Mouse (Mus musculus) spleen, postnatal 4 days (tissue): ENCODE results near the gene Smg6.
"Not testable (repeated sequence)": the region's sequence is repeated elsewhere in the genome, so short reads cannot be mapped to it uniquely, and the experiment has no call there.

ENCODE experiments used
- DNase-seq, 2 experiments: peaks; one replicate each; pipeline ENCODE4 v3.0.0; 2022; ENCODE audit warnings: low spot score in 2 of 2

Smg6 gene

DNA sequence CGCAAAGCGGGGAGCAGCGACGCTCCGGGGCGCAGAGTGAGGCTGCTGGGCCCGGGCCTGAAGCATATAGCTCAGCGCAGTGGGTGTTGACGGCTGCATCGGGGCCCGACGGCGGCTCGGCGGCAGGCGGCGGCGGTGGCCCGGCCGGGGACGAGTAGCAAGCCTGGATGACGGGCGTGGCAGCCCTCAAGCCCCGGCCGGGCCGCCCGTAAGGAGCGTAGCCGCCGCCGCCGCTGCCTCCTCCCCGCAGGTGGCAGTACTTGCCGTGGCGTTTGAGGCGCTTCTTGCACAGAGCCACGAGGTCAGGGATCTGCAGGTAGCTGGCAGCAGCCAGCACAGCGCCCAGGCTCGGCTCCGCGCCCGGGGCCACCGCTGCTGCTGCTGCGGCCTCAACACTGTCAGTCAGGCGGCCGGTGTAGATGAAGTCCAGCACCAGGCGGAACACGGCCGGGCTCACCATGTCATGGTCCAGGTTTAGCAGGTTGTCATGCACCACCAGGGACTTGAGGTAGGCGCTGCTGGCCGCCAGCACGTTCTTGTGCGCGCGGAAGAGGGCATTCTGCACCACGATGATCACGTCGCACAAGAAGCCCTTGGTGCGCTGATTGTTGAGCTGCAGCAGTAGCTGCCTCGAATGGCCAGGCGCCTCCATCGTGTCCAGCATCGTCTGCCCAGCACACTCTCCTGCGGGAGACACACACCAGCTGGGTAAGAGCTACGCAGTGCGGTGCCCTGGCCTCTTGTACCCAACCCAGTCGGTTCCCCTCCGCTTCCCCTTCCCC is 241.4 kb downstream of the Smg6 start:
- peak; percentile 39 to 77 for DNase-seq

DNA sequence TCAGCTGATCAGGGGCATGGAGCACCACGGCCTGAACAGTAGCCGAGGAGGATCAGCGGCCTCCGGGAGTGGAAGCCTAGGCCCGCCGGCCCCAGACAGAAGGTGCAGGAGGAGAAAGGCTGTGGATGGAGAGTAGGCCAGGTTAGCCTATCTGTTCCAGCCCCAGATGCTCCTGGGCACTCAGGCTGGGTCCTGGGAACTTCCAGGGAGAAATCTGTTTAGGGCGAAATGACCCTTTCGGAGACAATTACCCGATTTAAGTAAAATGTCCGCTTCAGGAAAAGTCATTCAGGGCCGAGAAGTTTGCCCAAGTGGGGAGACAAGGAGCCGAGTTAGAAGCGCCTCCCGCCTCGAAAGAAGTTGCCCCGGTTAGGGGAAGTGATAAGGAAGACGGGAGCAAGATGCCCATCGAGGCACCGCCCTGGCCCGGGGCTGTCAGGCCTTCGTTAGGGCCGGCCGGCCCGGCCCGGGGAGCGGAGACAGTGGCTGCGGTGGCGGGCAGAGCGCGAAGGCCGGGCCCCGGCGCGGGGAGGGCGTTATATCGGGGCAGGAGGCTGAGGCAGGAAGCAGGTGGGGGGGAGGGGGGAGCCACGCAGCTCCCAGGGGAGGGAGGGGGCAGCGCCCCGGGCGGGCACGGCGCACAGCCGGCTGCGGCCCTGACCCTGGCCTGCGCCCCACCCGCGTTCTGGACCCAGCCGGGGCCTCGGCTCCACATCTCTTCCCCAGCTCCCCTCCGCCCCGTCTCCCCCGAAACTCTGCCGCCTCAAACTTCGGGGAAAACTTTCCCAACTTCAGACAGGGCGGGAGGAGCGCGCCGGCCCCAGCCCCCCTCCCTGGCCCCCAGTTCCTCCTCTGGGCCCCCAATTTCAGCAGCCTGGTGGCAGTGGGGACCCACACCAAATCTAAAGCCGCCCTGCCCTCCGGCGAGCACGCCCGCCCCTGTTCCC is 242.3 kb downstream of the Smg6 start:
- no peak for DNase-seq

DNA sequence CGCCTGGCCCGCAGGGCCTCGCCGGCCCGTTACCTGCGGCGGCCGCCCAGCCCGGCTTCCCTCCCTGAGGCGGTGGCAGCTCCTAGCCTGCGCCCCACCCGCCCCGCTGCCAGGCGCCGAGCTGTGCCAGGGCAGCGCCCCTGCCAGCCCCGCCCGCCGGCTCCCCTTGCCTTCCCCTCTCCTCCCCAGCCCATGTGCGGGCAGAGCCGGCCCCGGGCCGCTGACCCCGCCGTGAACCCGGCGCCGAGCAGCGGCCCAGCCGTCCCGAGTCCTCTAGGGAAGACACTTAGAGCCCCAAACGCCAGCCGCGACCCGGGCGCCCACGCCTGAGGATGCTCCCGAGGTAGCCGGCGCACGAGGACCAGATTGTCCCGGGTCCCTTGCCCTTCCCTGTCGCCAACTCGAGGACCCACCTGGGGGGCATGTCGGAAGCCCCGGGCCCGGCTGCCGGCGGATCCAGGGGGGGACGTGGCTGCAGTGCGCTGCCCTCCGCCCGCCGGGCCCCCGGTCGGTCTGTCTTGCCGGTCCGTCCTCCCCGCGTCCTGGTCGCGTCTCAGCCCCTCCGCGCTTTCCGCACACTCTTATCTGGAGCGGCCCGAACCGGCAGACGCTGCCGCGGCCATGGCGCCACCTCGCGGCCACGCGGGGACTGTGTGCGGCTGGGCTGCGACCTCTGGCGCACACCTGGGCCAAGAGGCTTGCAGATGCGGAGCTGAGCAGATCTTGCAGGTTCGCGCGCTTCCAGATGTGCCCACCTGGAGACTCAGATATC is 243.2 kb downstream of the Smg6 start:
- DNase-seq = peak; percentile 84 to 93

DNA sequence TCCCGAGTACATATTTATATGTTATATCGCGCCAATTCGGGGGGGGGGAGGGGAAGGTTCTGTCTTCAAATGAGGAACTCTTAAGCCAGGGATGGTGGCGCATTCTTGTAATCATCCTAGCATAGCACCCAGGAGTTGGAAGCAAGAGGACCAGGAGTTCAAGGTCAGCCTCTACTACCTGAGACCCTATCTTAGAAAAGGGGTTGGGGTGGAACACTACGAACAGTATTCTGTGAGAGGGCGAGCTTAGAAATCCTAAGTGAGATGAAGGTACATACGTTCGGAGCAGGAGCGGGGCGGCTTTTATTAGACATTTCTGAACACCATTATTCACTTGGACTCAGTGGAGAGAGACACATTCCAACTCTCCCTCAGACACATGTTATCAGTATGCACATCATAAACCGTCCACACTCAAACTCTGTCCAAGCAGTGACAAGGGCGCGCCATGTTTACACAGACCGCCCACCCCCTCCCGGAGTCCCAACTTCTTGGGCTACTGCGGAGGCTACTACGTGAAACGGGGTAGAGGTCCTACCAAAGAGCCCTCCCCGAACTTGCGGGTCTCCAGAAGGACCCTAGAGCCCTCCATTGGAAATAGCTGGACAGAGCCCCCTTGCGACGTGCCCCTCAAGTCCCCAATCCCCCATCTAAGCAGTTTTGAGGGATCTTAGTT is 243.9 kb downstream of the Smg6 start, which contains the start of gene Hic1:
Hic1 (minus strand) TSS at position 115 of the 676 bp plus-strand sequence.
- DNase-seq = no peak

DNA sequence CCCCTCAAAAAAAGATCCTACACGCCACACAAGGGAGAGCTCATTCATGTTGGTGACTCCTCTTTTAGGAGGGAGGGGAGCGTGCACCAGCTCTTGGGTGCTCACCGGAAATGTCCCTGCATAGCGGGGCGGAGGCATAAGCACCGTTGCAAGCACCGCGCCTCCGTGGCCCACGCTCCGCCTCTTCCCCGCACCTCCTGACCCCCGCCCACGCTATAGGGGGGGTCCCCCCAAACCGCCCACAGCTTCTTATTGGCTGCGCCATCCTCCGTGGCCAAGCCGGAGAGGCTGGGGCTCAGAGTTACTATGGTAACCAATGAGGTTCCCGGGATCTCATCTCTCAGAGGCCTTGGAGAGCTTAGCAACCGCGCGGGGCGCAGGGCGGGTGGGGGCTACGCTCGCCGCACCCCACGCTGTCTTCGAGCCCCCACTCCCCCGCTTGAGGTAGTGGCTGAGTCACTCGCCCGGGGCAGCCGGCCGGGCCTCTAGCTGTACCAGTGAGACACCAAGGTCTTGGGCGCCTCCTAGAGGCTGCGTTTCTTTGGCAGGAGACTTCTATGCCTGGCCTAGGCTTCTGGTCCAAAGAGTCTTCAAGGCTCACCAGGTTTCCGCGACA is 244.6 kb downstream of the Smg6 start:
- DNase-seq = peak; percentile 85 to 94

DNA sequence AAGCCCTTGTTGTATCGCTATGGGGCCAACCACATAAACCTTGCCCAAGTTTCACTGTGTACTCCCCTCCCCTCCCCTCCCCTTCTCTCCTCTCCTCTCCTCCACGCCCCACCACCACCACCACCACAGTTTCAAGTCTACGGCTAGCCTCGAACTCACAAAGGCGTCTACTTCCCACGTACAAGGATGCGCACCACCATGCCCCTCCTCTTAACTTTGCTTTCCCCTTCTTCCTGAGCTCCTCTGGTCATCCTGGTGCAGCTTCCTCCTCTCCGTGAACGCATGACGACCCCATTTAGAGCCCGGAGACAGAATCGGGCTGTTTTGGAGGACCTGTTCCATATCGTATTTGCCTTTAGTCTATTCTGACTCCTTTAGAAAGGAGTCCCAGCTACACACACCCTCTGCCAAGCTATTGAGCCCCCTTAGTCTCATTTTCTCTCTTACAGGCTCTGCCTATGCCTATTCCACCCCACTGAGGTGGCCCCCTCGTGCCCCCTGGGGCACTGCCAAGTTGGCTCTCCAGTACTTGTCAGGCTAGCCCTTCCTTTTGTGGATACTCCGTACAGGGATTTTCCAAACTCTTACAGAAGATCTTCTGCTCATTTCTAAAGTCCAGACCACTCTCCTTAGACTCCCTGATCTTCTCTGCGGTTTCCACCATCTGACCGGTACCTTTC is 245.7 kb downstream of the Smg6 start:
- peak in 1 of 2 experiments; percentile 57 for DNase-seq

DNA sequence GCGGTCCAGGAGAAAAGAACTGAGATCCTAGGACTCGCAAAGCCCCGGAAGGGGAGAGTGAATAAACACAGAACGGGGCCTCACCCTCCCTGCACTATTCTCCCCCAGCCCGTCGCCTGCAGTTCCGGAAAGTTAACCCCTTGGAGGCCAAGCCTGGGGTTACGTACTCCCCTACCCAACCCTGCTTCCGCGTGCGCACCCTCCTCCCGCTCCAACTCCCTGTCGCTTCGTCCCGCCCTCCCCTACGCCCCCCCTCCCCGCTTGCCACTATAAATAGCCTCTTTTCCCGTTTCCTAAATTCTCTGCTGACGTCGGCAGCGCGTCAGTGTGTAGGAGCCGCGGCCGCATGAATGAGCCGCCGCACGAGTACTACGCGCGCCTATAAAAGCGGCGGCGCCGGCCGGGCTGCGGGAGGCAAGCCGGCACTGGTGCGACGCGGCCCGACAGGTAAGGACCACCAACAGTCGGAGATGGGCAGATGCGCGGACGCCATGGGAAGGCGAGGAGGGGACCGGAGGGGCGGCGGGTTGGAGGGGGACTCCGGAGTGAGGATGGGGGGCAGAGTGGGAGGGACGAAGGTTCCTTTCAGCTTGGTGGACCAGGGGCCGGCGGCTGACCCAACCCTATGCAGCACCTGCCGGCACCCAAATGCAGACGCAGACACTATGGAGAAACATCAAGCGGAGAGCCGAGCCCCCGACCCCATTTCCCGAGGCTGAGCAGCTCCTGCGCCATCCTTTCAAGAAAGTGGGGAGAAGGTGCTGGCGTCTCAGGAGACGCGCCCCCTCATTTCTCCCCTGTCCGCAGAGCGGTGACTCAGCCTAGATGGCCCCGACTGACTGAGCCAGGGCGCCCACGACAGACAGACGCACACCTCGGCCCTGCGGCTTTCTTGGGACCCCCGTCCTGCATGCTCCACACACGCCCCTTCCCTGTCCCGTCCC is 246.8 kb downstream of the Smg6 start:
- DNase-seq = peak in 1 of 2 experiments; percentile 64

DNA sequence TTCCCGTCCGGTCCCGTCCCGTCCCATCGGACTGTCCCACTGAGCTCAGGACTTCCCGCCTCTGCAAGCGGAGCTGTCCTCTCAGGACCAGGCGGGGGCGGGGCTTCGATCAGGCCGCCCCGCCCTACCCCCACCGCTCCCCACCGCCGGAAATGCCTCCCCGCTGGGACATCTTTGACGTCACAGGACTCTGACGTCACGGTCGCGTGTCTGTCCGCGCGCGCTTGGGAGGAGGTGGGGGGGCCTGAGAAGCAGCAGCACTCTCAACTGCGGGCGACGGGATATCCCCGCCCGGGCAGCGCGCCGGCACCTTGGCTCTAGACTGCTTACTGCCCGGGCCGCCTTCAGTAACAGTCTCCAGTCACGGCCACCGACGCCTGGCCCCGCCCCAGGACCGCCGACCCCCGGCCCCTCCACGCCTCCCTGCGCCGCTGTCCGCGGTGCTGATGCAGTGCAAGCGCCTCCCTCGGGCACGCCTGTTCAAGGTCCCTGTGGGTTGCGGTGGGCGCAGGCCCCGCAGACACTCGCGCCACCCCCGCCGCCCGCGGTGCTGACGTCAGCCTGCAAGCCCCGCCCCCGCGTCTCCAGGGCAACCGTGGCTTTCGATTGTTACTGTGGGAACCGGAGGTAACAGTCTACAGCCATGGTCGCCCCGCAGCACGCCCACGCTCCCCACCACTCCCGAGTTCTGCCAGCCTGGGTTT is 247.6 kb downstream of the Smg6 start:
- peak; percentile 80 to 90 for DNase-seq

DNA sequence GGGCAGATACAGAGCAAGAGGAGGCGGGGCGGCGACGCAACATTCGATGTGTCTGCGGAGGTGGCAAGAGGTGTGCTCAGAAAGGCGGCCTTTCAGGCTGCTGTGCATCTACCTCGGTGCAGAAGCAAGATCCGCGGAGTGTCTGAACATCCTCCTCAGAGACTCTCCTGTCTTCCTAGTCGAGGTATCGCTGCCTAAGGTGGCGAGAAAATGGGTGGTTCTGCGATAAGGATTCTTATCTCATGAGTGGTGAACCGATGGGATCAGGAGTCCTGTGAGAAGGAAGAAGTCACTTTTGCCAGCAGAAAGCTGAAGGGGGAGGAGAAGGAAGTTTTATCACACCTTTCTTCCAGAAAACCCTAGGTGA is 248.2 kb downstream of the Smg6 start:
- peak in 1 of 2 experiments; percentile 63 for DNase-seq

DNA sequence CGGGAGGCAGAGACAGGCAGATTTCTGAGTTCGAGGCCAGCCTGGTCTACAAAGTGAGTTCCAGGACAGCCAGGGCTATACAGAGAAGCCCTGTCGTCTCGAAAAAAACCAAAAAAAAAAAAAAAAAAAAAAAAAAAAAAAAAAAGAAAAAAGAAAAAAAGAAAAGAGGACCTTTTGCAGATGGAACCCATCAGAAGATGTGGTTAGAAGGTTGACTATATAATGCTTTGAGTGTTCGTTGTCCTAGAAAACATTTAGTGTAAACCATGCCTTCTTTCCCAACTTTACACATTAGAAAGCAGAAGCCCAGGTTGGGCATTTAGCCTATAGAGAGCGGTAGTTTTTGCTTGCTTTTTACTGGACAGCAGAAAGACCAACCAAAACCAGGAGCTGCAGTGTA is 249.0 kb downstream of the Smg6 start:
- not testable (repeated sequence) for DNase-seq

DNA sequence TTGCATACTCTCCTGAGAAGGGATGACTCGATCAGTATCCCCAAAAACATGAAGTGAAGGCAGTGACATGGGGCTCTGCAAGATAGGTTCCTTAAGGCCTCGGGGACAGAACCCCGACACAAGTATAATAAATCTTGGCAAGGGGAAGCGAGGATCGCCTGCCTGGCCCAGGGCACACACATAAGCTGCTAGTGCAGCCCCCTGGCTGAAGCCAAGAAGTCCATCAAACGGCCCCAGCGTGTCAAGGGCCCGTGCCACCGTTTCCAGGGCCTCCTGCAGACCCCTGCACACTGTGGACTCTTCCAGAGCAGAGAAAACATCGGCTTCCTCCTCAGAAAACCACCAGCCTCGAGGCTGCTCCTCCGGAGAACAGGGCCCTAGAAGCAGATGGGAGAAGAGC is 252.4 kb downstream of the Smg6 start:
- no peak for DNase-seq

DNA sequence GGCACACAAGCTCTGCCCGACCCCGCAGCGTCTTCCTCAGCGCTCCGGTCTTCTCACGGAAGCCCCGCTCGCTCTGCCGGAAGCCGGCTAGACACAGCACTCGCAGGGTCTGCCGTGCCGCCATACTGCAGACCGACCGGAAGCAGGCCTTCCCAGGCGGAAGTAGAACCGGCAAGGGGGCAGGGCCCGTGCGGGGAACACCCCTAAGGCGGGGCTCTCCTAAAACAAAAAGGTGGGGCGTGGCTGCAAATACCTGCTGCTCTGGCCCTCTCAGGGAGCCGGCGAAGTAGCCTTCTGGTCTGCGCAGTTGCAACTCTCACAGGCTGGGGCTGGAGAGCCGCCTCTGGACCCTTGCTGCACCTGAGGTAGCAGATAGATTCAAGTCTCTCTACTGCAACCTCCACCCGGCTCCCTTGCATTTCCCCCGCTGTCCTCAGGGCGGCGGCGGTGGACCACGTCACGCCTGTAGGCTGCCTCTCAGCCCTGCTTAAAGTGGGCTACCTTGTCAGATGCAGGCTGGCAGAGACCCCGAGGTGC is 253.1 kb downstream of the Smg6 start, which contains the start of gene Ovca2:
Ovca2 (minus strand) TSS at position 164 of the 537 bp plus-strand sequence.
- peak; percentile 86 to 92 for DNase-seq

DNA sequence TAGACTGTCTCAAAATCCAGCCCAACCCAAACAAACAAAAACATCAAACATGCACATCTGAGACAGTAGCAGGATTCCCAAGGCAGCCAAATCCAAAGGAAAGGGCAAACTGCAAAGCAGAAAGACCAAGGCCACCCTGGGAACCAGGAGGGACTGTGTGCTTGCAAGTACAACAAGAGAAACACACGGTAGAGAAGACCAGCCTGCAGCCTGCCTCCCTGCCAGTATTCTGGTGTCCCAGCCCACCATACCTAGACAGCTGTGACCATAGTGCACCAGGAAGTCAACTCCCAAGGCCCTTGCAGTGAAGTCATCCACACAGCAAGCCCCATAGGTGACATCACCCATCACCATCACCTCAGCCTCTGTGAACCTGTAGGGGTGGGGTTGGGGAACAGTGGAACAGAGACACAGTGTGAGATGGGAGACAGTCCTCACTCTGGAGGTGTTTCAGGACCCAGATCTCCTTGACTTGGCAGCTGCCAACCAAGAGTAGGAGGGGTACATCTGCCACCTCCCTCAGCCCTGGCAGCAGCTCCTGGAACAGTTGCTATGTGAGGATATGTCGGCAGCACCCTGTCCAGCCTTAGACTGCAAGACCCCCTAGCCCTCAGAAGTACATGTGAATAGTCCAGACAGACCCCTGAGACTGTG is 258.4 kb downstream of the Smg6 start:
- peak in 1 of 2 experiments; percentile 52 for DNase-seq

DNA sequence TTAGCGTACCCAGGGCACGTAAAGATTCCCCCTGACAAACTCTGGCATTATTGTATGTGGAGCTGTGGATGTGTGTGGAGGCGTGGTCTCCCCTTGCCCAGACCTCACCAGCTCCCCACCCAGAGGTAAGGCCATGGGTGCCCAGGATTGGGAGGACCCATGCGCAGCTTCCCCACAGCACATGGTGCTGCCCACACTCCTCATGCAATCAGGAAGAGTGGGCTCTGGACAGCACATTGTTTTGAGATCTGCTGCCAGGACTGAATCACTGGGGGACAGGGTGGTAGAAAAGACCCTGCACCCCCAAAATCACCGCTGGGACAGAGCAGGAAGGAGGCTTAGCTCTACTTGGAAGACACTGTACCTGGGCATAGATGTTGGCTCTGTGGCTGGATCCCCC is 258.9 kb downstream of the Smg6 start:
- DNase-seq = no peak

DNA sequence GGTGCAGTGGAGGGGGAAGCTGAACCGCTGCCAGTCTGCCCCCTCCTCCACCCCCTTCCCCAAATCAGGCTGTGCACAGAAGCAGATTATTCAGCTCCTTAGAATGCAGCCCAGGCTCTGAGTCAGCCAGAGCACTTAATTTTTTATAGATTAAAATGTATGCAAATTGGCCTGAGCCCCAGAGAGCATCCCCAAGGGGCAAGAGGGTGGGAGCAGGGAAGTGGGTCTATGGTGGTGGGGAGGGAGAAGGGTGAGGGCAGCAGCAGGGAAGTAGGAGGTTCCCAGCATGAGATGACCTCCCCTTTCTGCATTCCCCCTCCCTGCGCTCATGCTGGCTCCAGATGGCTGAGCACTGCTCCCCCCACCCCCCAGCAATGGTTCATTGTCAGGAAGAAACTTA is 259.4 kb downstream of the Smg6 start:
- no peak for DNase-seq

DNA sequence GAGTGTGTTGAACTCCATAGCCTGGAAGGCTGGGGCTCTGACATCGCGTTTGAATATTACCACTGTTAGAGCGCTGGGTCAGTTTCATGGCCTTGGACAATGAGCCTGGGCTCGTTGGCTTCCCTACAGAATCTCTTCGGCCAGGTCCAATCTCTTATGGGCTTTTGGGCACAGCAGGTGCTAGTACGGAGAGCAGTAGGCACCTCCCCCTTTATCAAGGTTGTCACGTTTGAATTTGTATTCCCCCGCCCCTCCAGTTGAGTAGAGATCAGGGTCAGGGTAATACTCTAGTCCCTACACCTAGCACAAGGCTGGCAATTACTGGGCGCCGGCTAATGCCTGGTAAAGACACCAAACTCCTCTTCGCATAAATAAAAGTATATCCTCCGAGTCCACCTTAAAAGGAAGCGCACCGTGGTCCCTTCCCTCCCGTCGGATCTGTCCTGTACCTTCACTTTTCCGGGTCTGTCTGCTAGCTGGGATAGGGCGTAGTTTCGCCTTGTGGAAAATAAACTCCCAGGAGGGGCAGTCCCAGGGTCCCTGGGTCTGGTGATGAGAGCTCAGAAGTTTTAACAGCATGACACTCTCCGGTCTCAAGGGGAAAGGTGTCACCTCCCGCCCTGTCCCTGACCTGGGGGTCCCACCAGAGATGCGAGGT is 264.2 kb downstream of the Smg6 start:
- DNase-seq = no peak

DNA sequence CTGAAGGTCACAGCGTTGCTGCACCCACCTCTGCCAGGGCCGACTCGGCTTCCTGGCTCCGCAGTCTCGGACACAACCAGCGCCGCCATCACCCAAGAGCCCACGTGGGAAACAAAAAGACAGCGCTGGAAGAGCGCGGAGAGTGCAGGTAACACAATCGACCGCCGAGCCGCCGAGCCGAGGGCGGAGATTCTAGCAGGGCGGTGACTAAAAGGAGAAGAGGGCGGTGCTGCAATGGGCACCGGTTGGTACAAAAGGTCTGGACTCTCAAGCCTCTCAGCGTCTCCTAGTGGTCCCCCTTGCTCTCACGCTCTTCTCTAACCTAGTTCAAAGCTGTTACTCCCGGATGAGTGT is 264.7 kb downstream of the Smg6 start:
- peak; percentile 83 to 90 for DNase-seq
